Mouse (Mus musculus) heart, postnatal 0 days (tissue): ENCODE measurements around the gene Nfix. TPM values are rescaled to one million over a fixed set of nuclear protein-coding genes. Genes with fewer than 3 reads are reported as not detected.

ENCODE experiments used
- ATAC-seq: fragments of 200-750 bp; cut with Nextera tagmentation; 2 replicates; pipeline ENCODE4 v1.8.0; 2017; ENCODE audit warnings: low read depth, moderate number of reproducible peaks, moderate library complexity; ENCODE audit not compliant: insufficient read depth
- DNase-seq: peaks from one replicate; pipeline ENCODE4 v3.0.0-alpha.2; 2016; ENCODE audit warnings: low spot score
- H3K27ac ChIP-seq: fragments of 300-500 bp; sonication (generic); 2 replicates; pipeline ENCODE4 v1.5.1; 2014; ENCODE audit warnings: low read depth, mild to moderate bottlenecking
- H3K27me3 ChIP-seq: fragments of 300-500 bp; sonication (generic); 2 replicates; pipeline ENCODE4 v1.6.1; 2014; ENCODE audit warnings: low read length, mixed read lengths; ENCODE audit not compliant: control insufficient read depth, insufficient read depth
- H3K36me3 ChIP-seq: fragments of 300-500 bp; sonication (generic); replicated peaks from 2 replicates; pipeline ENCODE4 v1.6.1; 2014; ENCODE audit warnings: low read length, mixed read lengths; ENCODE audit not compliant: control insufficient read depth, insufficient read depth
- H3K4me1 ChIP-seq: fragments of 300-500 bp; sonication (generic); 2 replicates; pipeline ENCODE4 v1.6.1; 2014; ENCODE audit warnings: antibody characterized with exemption; ENCODE audit not compliant: control insufficient read depth, insufficient read depth
- H3K4me2 ChIP-seq: fragments of 300-500 bp; sonication (generic); 2 replicates; pipeline ENCODE4 v1.6.1; 2014; ENCODE audit warnings: low read depth, mild to moderate bottlenecking, low read length, moderate library complexity
- H3K4me3 ChIP-seq: fragments of 300-500 bp; sonication (generic); 2 replicates; pipeline ENCODE4 v1.5.1; 2014; ENCODE audit warnings: low read depth, low read length
- H3K9ac ChIP-seq: fragments of 300-500 bp; sonication (generic); replicated peaks from 2 replicates; pipeline ENCODE4 v1.6.1; 2014; ENCODE audit warnings: low read depth, low read length, mixed read lengths
- H3K9me3 ChIP-seq: fragments of 300-500 bp; sonication (generic); replicated peaks from 2 replicates; pipeline ENCODE4 v1.6.1; 2016; ENCODE audit warnings: low read length; ENCODE audit not compliant: control insufficient read depth
- CTCF ChIP-seq: IDR thresholded peaks from 2 replicates; pipeline ENCODE4 v1.5.1; 2016; ENCODE audit warnings: antibody characterized with exemption, control low read depth, low read depth
- EP300 ChIP-seq: IDR thresholded peaks from 2 replicates; pipeline ENCODE4 v1.6.1; 2016; ENCODE audit warnings: antibody characterized with exemption, low read depth
- WGBS: fragments of 180-500 bp; shearing (Covaris S2); extraction: QIAGEN DNeasy Blood & Tissue Kit; methylation state at CpG from one replicate; pipeline ENCODE4 v1.1.7; 2014; 5-methylcytosine and 5-hydroxymethylcytosine counted together
- polyA plus RNA-seq: library from polyadenylated mRNA; unstranded; fragments of >200 nt; fragmentation: Nextera tagmentation; extraction: Ambion mirVana; gene quantifications from 2 replicates; pipeline ENCODE4 v1.2.1, GENCODE M21; 2015
- total RNA-seq: library from RNA; depleted of rRNA; stranded (reverse); fragments of >200 nt; gene quantifications from 2 replicates; pipeline ENCODE4 v1.2.3, GENCODE M21; 2014; ENCODE audit warnings: low replicate concordance

Nfix gene
- total and polyA plus RNA-seq, 2 experiments from 2014 or later = 18.2 to 41.9 TPM

GRCm38 (mm10) chr8:84814240-84814554, 14.1 kb upstream of the Nfix start:
- Histone ChIP-seq H3K4me3 (no peak overlapping the region), H3K9me3 (no peaks in the 10 kb centered on the region), H3K27me3 (no peaks in the 10 kb centered on the region), H3K4me2 (no peak overlapping the region), H3K36me3 (no peaks in the 10 kb centered on the region), H3K9ac (no peak overlapping the region), H3K4me1 (peaks cover 12% of the 10 kb centered on the region; the same call in 1 of the 2 replicates), H3K27ac (no peak overlapping the region)
- no peak for DNase-seq
- WGBS = 82% methylated on average over 11 of the region's 11 CpGs
- ATAC-seq = no peak
- TF ChIP-seq CTCF (no peak), EP300 (no peak)

DNA sequence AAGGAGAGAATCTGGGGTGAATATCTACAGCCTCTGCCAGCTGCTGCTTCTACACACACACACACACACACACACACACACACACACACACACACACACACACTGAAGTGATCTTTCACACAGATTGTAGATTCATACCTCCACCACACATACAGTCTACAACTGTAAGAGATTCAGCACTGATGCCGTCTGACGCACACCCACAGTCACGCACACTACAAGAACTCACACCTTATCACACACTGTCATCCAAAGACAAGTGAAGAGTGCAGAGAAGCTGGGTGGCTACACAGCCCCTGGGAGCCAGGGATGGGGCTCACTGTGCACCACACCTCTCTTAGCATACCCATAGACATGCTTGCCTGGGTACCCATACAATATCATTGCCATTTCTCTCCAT, 13.7 kb upstream of the Nfix start:
- H3K4me1 ChIP-seq = peaks cover 12% of the 10 kb centered on the region; the same call in 1 of the 2 replicates
- 58% methylated on average over 3 of the region's 3 CpGs for WGBS
- no peaks in the 10 kb centered on the region for H3K9me3 ChIP-seq
- H3K27me3 ChIP-seq = no peaks in the 10 kb centered on the region
- H3K36me3 ChIP-seq = no peaks in the 10 kb centered on the region
- no peak overlapping the region for H3K4me2 ChIP-seq
- TF ChIP-seq EP300 = no peak
- no peak for TF ChIP-seq CTCF
- no peak overlapping the region for H3K4me3 ChIP-seq
- no peak overlapping the region for H3K27ac ChIP-seq
- DNase-seq (no peak), ATAC-seq (no peak)
- no peak overlapping the region for H3K9ac ChIP-seq

DNA sequence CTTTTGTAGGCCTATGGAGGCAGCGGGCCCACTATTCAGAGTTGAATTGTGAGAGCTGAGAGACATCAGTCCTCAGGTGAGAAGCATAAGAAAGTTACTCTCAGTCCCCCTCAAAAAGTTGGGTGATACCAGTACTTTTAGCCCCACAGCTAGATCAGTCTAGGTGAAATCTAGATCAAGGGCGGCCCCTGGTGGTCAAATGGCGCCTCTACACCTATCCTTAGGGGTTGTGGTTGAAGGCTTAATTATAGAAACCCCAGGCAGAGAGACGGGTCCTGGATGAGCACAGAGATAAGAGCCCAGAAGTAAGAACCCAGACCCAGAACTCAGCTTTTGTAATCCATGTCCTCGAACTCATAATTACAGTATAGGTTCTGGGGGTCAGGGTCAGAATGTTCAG, 12.9 kb upstream of the Nfix start:
- H3K27me3 ChIP-seq = no peaks in the 10 kb centered on the region
- DNase-seq = peak; percentile 62
- no peak overlapping the region for H3K9ac ChIP-seq
- no peak overlapping the region for H3K4me2 ChIP-seq
- peak; percentile 21; the same call in 1 of the 2 replicates for ATAC-seq
- H3K36me3 ChIP-seq = no peaks in the 10 kb centered on the region
- 0 out of 2 replicates have a peak, but pooled peaks have one; percentile 22 for TF ChIP-seq EP300
- peak; percentile 88 for TF ChIP-seq CTCF
- no peaks in the 10 kb centered on the region for H3K9me3 ChIP-seq
- H3K27ac ChIP-seq = no peak overlapping the region
- WGBS = 1% methylated on average over 5 of the region's 5 CpGs
- no peak overlapping the region for H3K4me3 ChIP-seq
- H3K4me1 ChIP-seq = peaks cover 12% of the 10 kb centered on the region; the same call in 1 of the 2 replicates

GRCm38 (mm10) chr8:84811303-84811702, 11.2 kb upstream of the Nfix start:
- no peaks in the 10 kb centered on the region for H3K27me3 ChIP-seq
- WGBS = 29% methylated on average over 10 of the region's 10 CpGs
- peak overlapping the region; percentile 27 for H3K4me3 ChIP-seq
- H3K4me1 ChIP-seq = peaks cover 12% of the 10 kb centered on the region; the same call in 1 of the 2 replicates
- H3K27ac ChIP-seq = no peak overlapping the region
- H3K9me3 ChIP-seq = no peaks in the 10 kb centered on the region
- peak overlapping the region; percentile 54 for H3K4me2 ChIP-seq
- no peak for TF ChIP-seq EP300
- no peak overlapping the region for H3K9ac ChIP-seq
- no peaks in the 10 kb centered on the region for H3K36me3 ChIP-seq
- ATAC-seq (no peak), DNase-seq (no peak)

GRCm38 (mm10) chr8:84810896-84811295, 10.8 kb upstream of the Nfix start:
- Histone ChIP-seq H3K27ac (no peak overlapping the region), H3K4me3 (peak overlapping the region; percentile 27), H3K27me3 (no peaks in the 10 kb centered on the region), H3K4me1 (peaks cover 12% of the 10 kb centered on the region; the same call in 1 of the 2 replicates), H3K9ac (no peak overlapping the region), H3K4me2 (peak overlapping the region; percentile 54), H3K9me3 (no peaks in the 10 kb centered on the region), H3K36me3 (no peaks in the 10 kb centered on the region)
- TF ChIP-seq EP300 (no peak), CTCF (peak; percentile 81)
- peak; percentile 79 for DNase-seq
- under 1% methylated on average over 32 of the region's 32 CpGs for WGBS
- peak; percentile 78 for ATAC-seq

DNA sequence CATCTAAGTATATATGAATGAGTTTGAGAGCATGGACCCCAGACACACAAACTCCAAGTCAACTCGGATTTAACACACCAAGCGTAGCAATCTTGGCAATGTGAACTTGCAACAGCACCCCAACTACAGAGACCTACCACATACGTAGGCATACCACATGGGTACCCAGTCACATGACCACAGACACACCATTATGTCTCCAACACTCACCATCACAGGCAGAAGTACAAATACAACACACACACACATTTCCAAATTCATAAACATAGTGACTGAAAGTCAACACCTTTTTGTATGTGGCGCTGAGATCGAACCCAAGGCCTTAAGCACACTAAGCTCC, 9.8 kb upstream of the Nfix start:
- Histone ChIP-seq H3K4me1 (peaks cover 8% of the 10 kb centered on the region; the same call in 1 of the 2 replicates), H3K27me3 (no peaks in the 10 kb centered on the region), H3K9me3 (no peaks in the 10 kb centered on the region), H3K27ac (no peak overlapping the region), H3K4me3 (no peak overlapping the region), H3K9ac (no peak overlapping the region), H3K36me3 (no peaks in the 10 kb centered on the region), H3K4me2 (no peak overlapping the region)
- DNase-seq = no peak
- no peak for ATAC-seq
- no peak for TF ChIP-seq CTCF
- no peak for TF ChIP-seq EP300
- WGBS = 78% methylated on average over 5 of the region's 5 CpGs
